Mouse (Mus musculus): ENCODE results near the gene Htr1d.
A peak's percentile ranks its signal among the peaks of the same experiment; 100 is the strongest.

Htr1d gene

GRCm38 (mm10) chr4:136454850-136455260, 31.5 kb downstream of the Htr1d start:
- DNase-seq = peak; percentile 50

GRCm38 (mm10) chr4:136456516-136457218, 33.3 kb downstream of the Htr1d start:
- DNase-seq = no peak

GRCm38 (mm10) chr4:136458276-136458675, 35.0 kb downstream of the Htr1d start:
- no peak for DNase-seq

- DNase-seq = no peak
Measured at GRCm38 (mm10) chr4:136459210-136459609, 35.9 kb downstream of the Htr1d start.

- no peak for DNase-seq
Measured at GRCm38 (mm10) chr4:136461206-136461605, 37.9 kb downstream of the Htr1d start.

GRCm38 (mm10) chr4:136461761-136462085, 38.4 kb downstream of the Htr1d start:
- no peak for DNase-seq

- DNase-seq = peak; percentile 81
Measured at GRCm38 (mm10) chr4:136462086-136462838, 38.9 kb downstream of the Htr1d start, which contains the start of gene 6030445D17Rik. Gene 6030445D17Rik (plus strand): TSS chr4:136462250.

GRCm38 (mm10) chr4:136462839-136463178, 39.5 kb downstream of the Htr1d start:
- no peak for DNase-seq

GRCm38 (mm10) chr4:136463436-136463835, 40.1 kb downstream of the Htr1d start:
- DNase-seq = no peak

GRCm38 (mm10) chr4:136466226-136466625, 42.9 kb downstream of the Htr1d start:
- DNase-seq = peak; percentile 46

- DNase-seq = peak; percentile 25
Measured at GRCm38 (mm10) chr4:136468553-136469327, 45.4 kb downstream of the Htr1d start.

GRCm38 (mm10) chr4:136469371-136469903, 46.1 kb downstream of the Htr1d start, which contains the start of gene Luzp1:
Gene Luzp1 (plus strand): TSS chr4:136469761.
- DNase-seq = peak; percentile 94

- no peak for DNase-seq
Measured at GRCm38 (mm10) chr4:136469941-136470346, 46.6 kb downstream of the Htr1d start.

GRCm38 (mm10) chr4:136470347-136471071, 47.2 kb downstream of the Htr1d start:
- DNase-seq = peak; percentile 45

- no peak for DNase-seq
Measured at GRCm38 (mm10) chr4:136476692-136477091, 53.4 kb downstream of the Htr1d start.

GRCm38 (mm10) chr4:136486549-136486948, 63.2 kb downstream of the Htr1d start:
- DNase-seq = no peak

Data from kidney, adult 11 months (tissue).